Mouse (Mus musculus): ENCODE measurements around the gene Gm7697.
"Not testable (repeated sequence)": the region's sequence is repeated elsewhere in the genome, so short reads cannot be mapped to it uniquely, and the experiment has no call there.

- TF ChIP-seq CTCF (IDR thresholded peaks at IDR 0.05; ENCODE audit: control insufficient read depth, insufficient read depth, insufficient replicate concordance, low read depth, low read length); POLR2A (IDR thresholded peaks at IDR 0.05; ENCODE audit: control insufficient read depth, low read depth, low read length): not testable (repeated sequence)
Observed at GRCm38 (mm10) chr8:69544511-69544910, 21.7 kb upstream of the Gm7697 start.

Data from testis, adult 2 months (tissue).